8 mouse cellular contexts compared by ENCODE assay signal in genomic region chr1:136229040-136229373, GRCm38 (mm10). TPM values are rescaled to one million over a fixed set of nuclear protein-coding genes. Genes with fewer than 3 reads are reported as not detected.
DNase-seq lines count a peak whose midpoint lies in the region; ATAC-seq lines count a peak whose summit lies in the region.
"Had no signal": no experiment of that assay in that cellular context is flagged by ENCODE, and none has a peak within 500 bp of the region (broad histone marks: within the 10 kb centered on the region; RNA-seq: fewer than 3 reads in every experiment).

No protein-coding gene starts in this region.

- no peak for ATAC-seq in neural tube, embryonic 15.5 days (ENCODE audit: low FRiP score)
- ATAC-seq in liver, embryonic 15.5 days (ENCODE audit: insufficient read depth), result no peak; the same call in 1 of the 2 replicates

- no peaks in the 10 kb centered on the region for H3K36me3 ChIP-seq in neural tube, embryonic 15.5 days
- no peaks in the 10 kb centered on the region for H3K36me3 ChIP-seq in liver, embryonic 15.5 days (replicated peaks)

- H3K9ac ChIP-seq in neural tube, embryonic 15.5 days (replicated peaks), result no peak overlapping the region
- no peak overlapping the region for H3K9ac ChIP-seq in liver, embryonic 15.5 days

- H3K27ac ChIP-seq in neural tube, embryonic 15.5 days (replicated peaks), result no peak overlapping the region
- H3K27ac ChIP-seq in liver, embryonic 15.5 days (replicated peaks), result no peak overlapping the region

- H3K4me3 ChIP-seq in neural tube, embryonic 15.5 days (replicated peaks), result no peak overlapping the region
- no peak overlapping the region for H3K4me3 ChIP-seq in liver, embryonic 15.5 days (replicated peaks)

- peak; percentile 26 for DNase-seq in neural tube, embryonic 10.5 days (ENCODE audit: extremely low spot score, low spot score)
- DNase-seq in kidney, adult 18-20 months, result peak; percentile 70
- DNase-seq in testis, postnatal 10 days (ENCODE audit: low spot score), result no peak
- no peak for DNase-seq in frontal cortex, postnatal 36 days (ENCODE audit: low spot score in 2 of 2)
- no peak for DNase-seq in right cerebral cortex, adult 18-20 months
- DNase-seq: heart, adult 11 months had no signal

- peaks cover 55% of the 10 kb centered on the region for H3K4me1 ChIP-seq in neural tube, embryonic 15.5 days
- peaks cover 26% of the 10 kb centered on the region for H3K4me1 ChIP-seq in liver, embryonic 15.5 days (replicated peaks)

- 13% methylated on average over 6 of the region's 6 CpGs for WGBS in neural tube, embryonic 15.5 days
- 50% methylated on average over 6 of the region's 6 CpGs for WGBS in liver, embryonic 15.5 days (ENCODE audit: insufficient replicate concordance)

- H3K4me2 ChIP-seq in neural tube, embryonic 15.5 days, result no peak overlapping the region
- H3K4me2 ChIP-seq in liver, embryonic 15.5 days, result peak overlapping the region; percentile 41

- H3K9me3 ChIP-seq in neural tube, embryonic 15.5 days (replicated peaks), result no peaks in the 10 kb centered on the region
- H3K9me3 ChIP-seq in liver, embryonic 15.5 days (replicated peaks), result no peaks in the 10 kb centered on the region

- no peaks in the 10 kb centered on the region for H3K27me3 ChIP-seq in neural tube, embryonic 15.5 days (replicated peaks)
- H3K27me3 ChIP-seq in liver, embryonic 15.5 days, result peaks cover 52% of the 10 kb centered on the region

RNA-seq across cellular contexts. Expression of gene Inava, which starts 5.1 kb away (rescaled TPM):
- polyA plus RNA-seq in neural tube, embryonic 15.5 days (2015; fragmentation: Nextera tagmentation; extraction: Ambion mirVana), result 2.0 and 8.2 TPM in 2 replicates
- 0.18 and 0.31 TPM in 2 replicates for polyA plus RNA-seq in liver, embryonic 15.5 days (2015; fragmentation: Nextera tagmentation; extraction: Ambion mirVana)

RNA-seq across cellular contexts. Expression of gene Mroh3, which starts 16.4 kb away (rescaled TPM):
- not detected in 2 replicates for polyA plus RNA-seq in neural tube, embryonic 15.5 days (2015; fragmentation: Nextera tagmentation; extraction: Ambion mirVana)
- not detected in 2 replicates for polyA plus RNA-seq in liver, embryonic 15.5 days (2015; fragmentation: Nextera tagmentation; extraction: Ambion mirVana)

RNA-seq across cellular contexts. Expression of gene Gpr25, which starts 31.7 kb away (rescaled TPM):
- polyA plus RNA-seq in neural tube, embryonic 15.5 days (2015; fragmentation: Nextera tagmentation; extraction: Ambion mirVana), result 1.3 and 1.8 TPM in 2 replicates
- not detected in 2 replicates for polyA plus RNA-seq in liver, embryonic 15.5 days (2015; fragmentation: Nextera tagmentation; extraction: Ambion mirVana)

Comparison
In these comparisons a context has a peak if more than half of its experiments do, and no peak if none do; other contexts are left out.
1. DNase-seq: peak in neural tube, embryonic 10.5 days (single experiment) and kidney, adult 18-20 months (single experiment); none in testis, postnatal 10 days (single experiment), frontal cortex, postnatal 36 days (0 of 2) and right cerebral cortex, adult 18-20 months (single experiment).